Mouse (Mus musculus): ENCODE results near the gene Snn. TPM values are rescaled to one million over a fixed set of nuclear protein-coding genes. Genes with fewer than 3 reads are reported as not detected.

Gene Snn
- total RNA-seq, 1 experiment from 2014 or later: 16.7 TPM

DNA sequence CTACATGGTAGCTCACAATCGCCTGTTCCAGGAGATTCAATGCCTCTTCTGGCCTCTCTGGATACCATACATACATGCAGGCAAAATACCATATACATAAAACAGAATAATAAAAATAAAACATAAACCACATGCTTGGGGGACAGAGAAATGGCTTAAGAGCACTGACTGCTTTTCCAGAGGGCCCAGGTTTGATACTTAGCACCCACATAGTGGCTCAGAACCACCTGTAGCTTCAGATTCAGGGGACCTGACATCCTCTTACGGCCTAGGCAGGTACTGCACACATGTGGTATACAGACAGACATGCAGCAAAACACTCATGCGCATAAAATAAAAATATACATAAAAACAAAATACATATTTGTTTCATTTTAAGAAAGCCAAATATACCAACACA is 25.6 kb downstream of the Snn start:
- no peak for DNase-seq

DNA sequence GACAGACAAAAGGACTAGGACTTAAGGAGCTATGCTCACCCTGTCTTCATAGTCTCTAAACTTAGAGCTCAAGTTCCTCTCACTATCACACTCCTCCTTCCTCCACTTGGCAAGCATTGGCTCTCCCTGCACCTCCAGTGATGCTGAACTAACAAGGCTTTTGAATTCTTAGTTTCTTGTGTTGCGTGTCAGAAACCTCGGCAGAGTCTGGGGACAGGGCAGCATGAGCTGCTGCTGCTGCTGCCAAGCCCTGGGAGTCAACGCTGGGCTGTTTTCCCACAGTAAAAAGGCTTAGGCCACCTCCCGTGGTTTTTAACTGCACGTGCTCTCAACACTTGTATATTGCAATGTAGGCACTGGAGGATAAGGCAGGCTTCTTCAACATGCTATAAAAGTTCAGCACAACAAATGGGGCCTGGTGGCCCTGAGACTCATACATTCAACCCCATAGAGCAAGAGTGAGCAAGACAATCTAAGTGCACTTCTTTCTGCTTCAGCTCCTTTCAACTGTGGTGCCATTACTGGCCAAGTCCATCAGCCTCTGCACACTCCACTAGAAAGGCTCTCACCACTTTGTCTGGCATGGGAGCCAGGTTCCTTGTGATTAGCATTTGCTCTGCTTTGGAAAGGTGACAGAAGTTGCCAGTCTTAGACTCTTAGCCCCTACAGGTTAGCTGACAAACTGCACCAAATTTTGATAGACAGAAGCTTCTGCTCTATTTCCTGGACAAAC is 26.3 kb downstream of the Snn start:
- no peak for DNase-seq

DNA sequence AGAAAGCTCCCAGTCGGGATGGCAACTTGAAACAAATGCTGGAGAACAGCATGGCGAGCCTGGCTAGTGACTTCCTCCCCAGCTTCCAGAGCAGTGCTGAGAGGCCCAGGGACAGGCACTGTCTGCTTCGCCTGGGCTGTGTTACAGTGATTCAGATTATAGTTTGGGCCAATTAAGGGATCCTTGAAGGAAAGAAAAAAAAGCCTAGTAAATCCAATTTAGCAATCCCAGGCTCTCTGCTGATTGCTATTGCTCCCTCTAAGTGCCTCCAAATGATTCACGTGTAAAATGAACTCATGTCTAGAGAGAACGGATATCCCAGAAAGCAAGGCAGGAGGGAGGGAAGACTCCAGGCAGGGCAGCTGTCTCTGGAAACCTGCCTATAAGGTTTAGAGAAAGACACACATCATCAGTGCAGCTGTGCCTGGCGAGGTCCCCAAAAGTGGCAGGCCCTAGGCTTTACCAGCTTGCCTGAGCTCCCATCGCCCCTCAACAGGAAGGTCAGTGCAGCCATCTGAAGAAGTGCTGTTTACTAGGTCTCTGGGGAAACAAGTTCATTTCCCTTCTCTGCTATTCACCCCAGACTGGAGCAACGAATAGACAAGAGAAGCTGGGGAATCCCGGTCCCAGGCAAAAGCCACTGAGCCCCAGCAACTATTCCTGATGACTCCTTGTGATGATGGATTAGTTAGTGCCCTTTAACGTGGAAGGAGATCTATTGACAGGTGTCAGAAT is 30.3 kb downstream of the Snn start:
- DNase-seq: no peak

DNA sequence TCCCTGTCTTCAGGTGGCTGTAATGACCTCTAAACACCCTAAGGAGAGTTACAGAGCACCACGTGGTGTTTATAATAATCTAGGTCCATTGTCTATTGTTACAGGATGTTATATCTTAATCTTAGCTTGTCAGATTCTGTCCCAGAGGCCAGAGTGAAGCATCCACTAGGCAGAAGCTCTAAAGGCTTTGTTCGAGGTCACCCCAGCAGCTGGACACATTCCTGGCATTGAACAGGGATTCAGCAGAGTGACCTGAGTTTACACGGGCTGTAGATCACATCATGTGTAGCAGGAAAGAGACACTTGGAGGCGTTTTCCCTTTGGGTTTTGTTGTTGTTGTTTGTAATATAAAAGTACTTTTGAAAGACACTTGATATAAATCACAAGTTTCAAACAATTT is 31.3 kb downstream of the Snn start:
- DNase-seq: no peak

DNA sequence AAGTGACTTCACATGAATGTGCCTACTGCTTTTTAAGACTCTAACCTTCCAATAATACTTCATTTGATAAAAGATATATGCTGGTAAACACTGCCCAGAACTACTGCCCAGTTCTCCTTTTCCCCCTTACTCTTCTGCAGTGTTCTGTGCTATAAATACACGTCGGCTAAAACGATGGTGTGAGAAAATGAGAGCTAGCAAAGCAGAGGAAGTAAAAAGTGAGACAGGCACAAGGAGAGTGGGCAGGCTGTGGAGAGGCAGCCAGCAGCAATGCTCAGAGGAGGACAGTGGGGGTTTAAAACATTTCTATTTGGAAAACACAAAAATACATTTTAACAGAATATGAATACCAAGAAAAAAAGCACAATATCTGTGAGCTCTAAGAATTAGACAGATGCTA is 31.8 kb downstream of the Snn start:
- DNase-seq: no peak

DNA sequence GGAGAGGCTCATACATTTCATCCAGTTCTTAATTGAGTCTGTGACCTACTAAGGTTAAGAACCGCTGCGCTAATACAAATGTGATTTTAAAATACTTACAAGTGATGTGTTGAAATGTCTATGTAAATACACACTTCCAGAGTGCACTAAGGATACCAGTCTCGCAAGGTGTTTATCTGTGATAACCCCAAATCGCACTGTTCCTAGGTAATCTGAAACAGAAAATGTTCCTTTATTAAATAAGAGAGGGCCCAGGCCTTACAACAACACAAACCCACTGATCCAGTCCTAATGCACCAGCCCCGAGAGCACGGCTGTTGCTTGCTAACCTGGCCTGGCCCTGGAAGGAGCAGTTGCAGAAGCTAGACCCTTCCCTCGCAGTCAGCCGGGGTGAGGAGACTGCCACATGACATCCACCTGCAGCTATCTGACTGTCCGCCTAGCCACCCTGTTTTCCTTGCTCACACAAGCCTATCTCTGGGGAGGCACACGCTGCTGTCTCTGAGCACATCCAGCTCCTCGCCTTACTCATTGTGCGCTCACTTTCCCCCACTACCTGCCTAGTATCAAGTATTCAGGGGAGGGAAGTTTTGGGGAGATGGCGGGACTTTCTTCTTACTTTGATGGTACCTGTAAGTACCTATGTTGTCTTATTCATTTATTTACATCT is 33.1 kb downstream of the Snn start:
- DNase-seq: no peak

DNA sequence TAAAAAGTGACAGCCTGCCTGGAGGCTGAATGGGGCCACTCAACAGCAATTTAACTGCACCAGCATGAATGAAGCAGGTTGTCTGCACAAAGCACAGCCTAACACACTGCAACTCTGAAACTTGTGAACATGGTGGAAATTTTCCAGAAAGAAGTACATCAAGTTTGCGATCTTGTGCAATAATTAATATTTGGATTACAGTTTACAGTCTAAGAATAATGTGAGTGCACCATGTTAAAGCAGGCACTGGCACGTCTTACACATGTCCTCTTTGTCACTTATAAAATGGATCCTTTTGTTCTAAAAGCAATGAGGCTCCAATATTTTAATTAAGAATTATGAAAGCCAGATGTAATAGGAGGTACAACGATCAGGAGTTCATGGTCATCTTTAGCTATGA is 36.6 kb downstream of the Snn start:
- no peak for DNase-seq

DNA sequence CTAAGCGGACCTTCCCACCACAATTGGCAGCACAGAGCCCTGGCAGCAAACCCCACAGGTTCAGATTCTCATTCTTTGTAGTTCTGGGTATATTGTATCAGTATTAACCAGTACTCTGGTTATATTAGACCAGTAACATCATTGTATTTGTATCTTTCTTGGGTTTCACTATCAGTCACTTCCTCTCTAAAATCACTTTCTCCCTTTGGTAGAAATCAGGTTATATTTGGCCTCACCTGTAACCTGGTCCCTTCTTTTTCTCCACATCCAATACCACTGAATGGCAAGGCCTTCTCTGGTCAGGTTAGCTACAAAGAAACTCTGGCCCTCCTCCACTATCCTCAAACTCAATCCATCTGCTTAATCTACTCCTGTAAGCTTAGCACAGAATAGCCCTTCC is 44.2 kb downstream of the Snn start:
- no peak for DNase-seq

DNA sequence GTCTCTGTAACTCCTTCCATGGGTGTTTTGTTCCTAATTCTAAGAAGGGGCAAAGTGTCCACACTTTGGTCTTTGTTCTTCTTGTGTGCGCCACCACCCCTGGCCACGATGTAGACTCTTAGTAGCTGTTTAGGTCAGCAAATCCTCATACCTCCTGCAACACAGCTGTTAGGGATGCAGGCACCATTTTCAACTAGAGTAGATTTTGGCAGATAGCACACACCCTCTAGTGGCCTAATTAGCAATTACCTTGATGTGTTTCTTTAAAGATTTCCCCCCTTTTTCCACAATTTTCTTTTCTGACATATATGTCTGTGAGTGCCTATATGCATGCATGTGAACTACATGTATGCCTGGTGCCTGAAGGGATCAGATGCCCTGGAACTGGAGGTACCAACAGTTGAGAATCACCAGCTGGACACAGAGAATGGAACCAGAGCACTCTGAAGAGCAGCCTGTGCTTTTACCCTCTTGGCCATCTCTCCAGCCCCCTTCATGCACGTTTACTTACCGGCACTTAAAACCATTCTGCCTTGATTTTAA is 48.5 kb downstream of the Snn start:
- DNase-seq: no peak

DNA sequence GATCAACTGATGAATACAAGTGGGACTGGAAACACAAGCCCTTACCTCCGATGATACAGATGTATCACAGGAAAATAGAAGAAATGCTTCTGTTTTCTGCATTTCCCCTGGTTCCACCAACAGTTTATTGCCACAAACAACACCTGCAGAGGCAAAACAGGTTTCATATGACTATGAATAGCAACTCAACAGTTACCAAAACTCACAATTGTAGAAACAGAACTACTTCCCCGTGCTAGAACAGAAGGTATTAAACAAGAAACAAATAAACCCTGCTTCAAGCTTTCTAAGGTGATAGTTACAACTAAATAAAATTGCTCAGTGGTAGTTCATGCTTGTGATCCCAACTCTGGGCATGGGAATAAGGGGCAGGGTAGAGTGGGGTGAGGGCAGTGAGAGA is 61.9 kb downstream of the Snn start:
- DNase-seq: no peak

DNA sequence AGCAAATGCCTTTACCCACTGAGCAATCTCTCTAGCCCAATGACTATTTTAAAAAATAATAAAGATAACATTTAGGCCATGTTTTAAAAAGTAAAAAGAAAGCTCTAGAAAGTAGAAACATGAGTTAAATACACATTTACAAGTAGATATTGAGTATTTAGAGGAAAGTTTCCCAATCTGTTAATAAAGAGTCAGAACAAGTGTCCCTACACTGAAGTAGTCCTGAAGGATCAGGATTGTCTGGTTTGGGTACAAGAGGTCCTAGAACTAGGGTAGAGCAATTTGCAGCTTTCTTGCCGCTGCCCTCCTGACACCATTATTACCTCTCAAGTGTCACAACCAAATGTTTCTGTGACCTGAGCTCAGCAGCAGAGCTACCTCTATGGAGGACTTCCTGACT is 63.4 kb downstream of the Snn start:
- no peak for DNase-seq

Other genes starting within 250 kb of the Snn start
- gene Gm11172, start 248.0 kb upstream of the Snn start, total RNA-seq (2021): not detected in 2 replicates
- gene Rmi2, start 225.9 kb upstream of the Snn start, total RNA-seq (2021): 1.7 and 2.1 TPM in 2 replicates
- 38.6 and 46.5 TPM in 2 replicates for gene Litaf, start 5.2 kb downstream of the Snn start, total RNA-seq (2021)
- gene Txndc11, start 73.7 kb downstream of the Snn start, total RNA-seq (2021): 43.9 and 44.1 TPM in 2 replicates
- gene Zc3h7a, start 115.4 kb downstream of the Snn start, total RNA-seq (2021): 93.1 and 98.6 TPM in 2 replicates
- 71.5 and 79.2 TPM in 2 replicates for gene Rsl1d1, start 142.4 kb downstream of the Snn start, total RNA-seq (2021)
- 131 and 177 TPM in 2 replicates for gene Gspt1, start 193.4 kb downstream of the Snn start, total RNA-seq (2021)

All from adrenal gland, postnatal 25 days (tissue).